Mouse (Mus musculus) lung, embryonic 16.5 days (tissue): ENCODE results near the gene Kcnab1. TPM values are rescaled to one million over a fixed set of nuclear protein-coding genes. Genes with fewer than 3 reads are reported as not detected.

ENCODE experiments used
- ATAC-seq: fragments of 200-750 bp; cut with Nextera tagmentation; 2 replicates; pipeline ENCODE4 v1.8.0; 2017; ENCODE audit warnings: low read depth, mild to moderate bottlenecking, moderate library complexity
- H3K27ac ChIP-seq: fragments of 300-500 bp; sonication (generic); 2 replicates; pipeline ENCODE4 v1.5.1; 2014; ENCODE audit warnings: mild to moderate bottlenecking, control low read depth, low read length
- H3K27me3 ChIP-seq: fragments of 300-500 bp; sonication (generic); 2 replicates; pipeline ENCODE4 v1.6.1; 2014; ENCODE audit warnings: low read depth, low read length, mixed read lengths; ENCODE audit not compliant: control insufficient read depth, insufficient read depth
- H3K36me3 ChIP-seq: fragments of 300-500 bp; sonication (generic); 2 replicates; pipeline ENCODE4 v1.6.1; 2014; ENCODE audit warnings: low read length; ENCODE audit not compliant: control insufficient read depth, insufficient read depth
- H3K4me1 ChIP-seq: fragments of 300-500 bp; sonication (generic); replicated peaks from 2 replicates; pipeline ENCODE4 v1.6.1; 2014; ENCODE audit warnings: low read length, mixed read lengths; ENCODE audit not compliant: control insufficient read depth, insufficient read depth
- H3K4me2 ChIP-seq: fragments of 300-500 bp; sonication (generic); 2 replicates; pipeline ENCODE4 v1.6.1; 2014; ENCODE audit warnings: low read depth, low read length, control low read depth
- H3K4me3 ChIP-seq: fragments of 300-500 bp; sonication (generic); 2 replicates; pipeline ENCODE4 v1.5.1; 2014; ENCODE audit warnings: mild to moderate bottlenecking, low read length, control low read depth
- H3K9ac ChIP-seq: fragments of 300-500 bp; sonication (generic); 2 replicates; pipeline ENCODE4 v1.6.1; 2014; ENCODE audit warnings: low read length, control low read depth
- H3K9me3 ChIP-seq: fragments of 300-500 bp; sonication (generic); 2 replicates; pipeline ENCODE4 v1.6.1; 2016; ENCODE audit warnings: low read length; ENCODE audit not compliant: control insufficient read depth
- WGBS: fragments of 180-500 bp; shearing (Covaris S2); extraction: QIAGEN DNeasy Blood & Tissue Kit; methylation state at CpG from one replicate; pipeline ENCODE4 v1.1.7; 2014; 5-methylcytosine and 5-hydroxymethylcytosine counted together
- polyA plus RNA-seq: library from polyadenylated mRNA; unstranded; fragments of >200 nt; fragmentation: Nextera tagmentation; extraction: Ambion mirVana; gene quantifications from 2 replicates; pipeline ENCODE4 v1.2.1, GENCODE M21; 2015

Kcnab1 gene
- polyA plus RNA-seq, 1 experiment from 2014 or later = 2.3 TPM

GRCm38 (mm10) chr3:65187833-65188698 lies 78.9 kb downstream of the Kcnab1 start:
- H3K4me3 ChIP-seq = no peak overlapping the region
- H3K4me2 ChIP-seq = no peak overlapping the region
- H3K9ac ChIP-seq = no peak overlapping the region
- no peaks in the 10 kb centered on the region for H3K27me3 ChIP-seq
- H3K27ac ChIP-seq = no peak overlapping the region
- no peak for ATAC-seq
- H3K36me3 ChIP-seq = no peaks in the 10 kb centered on the region
- 56% methylated on average over 7 of the region's 7 CpGs for WGBS
- H3K4me1 ChIP-seq = no peaks in the 10 kb centered on the region
- H3K9me3 ChIP-seq = no peaks in the 10 kb centered on the region

- H3K9ac ChIP-seq = no peak overlapping the region
Observed at GRCm38 (mm10) chr3:65200611-65201010, 91.4 kb downstream of the Kcnab1 start.

GRCm38 (mm10) chr3:65203361-65204117 lies 94.4 kb downstream of the Kcnab1 start:
- WGBS = 49% methylated on average over 8 of the region's 8 CpGs
- H3K36me3 ChIP-seq = no peaks in the 10 kb centered on the region
- no peaks in the 10 kb centered on the region for H3K4me1 ChIP-seq
- no peak overlapping the region for H3K9ac ChIP-seq
- H3K27ac ChIP-seq = no peak overlapping the region
- H3K4me2 ChIP-seq = no peak overlapping the region
- H3K9me3 ChIP-seq = no peaks in the 10 kb centered on the region
- H3K27me3 ChIP-seq = no peaks in the 10 kb centered on the region
- ATAC-seq = no peak
- H3K4me3 ChIP-seq = no peak overlapping the region

More at GRCm38 (mm10) chr3:65200611-65201010, 91.4 kb downstream of the Kcnab1 start:
- Histone ChIP-seq H3K27me3 (no peaks in the 10 kb centered on the region), H3K4me3 (no peak overlapping the region), H3K4me2 (no peak overlapping the region), H3K4me1 (no peaks in the 10 kb centered on the region), H3K27ac (no peak overlapping the region), H3K9me3 (no peaks in the 10 kb centered on the region), H3K36me3 (no peaks in the 10 kb centered on the region)
- no peak for ATAC-seq
- WGBS = 63% methylated on average over 1 of the region's 1 CpGs

- no peaks in the 10 kb centered on the region for H3K4me1 ChIP-seq
- no peaks in the 10 kb centered on the region for H3K27me3 ChIP-seq
- no peak overlapping the region for H3K9ac ChIP-seq
- no peak for ATAC-seq
- no peaks in the 10 kb centered on the region for H3K9me3 ChIP-seq
- no peak overlapping the region for H3K4me3 ChIP-seq
- no peak overlapping the region for H3K4me2 ChIP-seq
- H3K27ac ChIP-seq = no peak overlapping the region
- WGBS = 60% methylated on average over 6 of the region's 6 CpGs
- H3K36me3 ChIP-seq = no peaks in the 10 kb centered on the region
Observed at GRCm38 (mm10) chr3:65204356-65205075, 95.3 kb downstream of the Kcnab1 start.

GRCm38 (mm10) chr3:65205539-65206020 lies 96.4 kb downstream of the Kcnab1 start:
- Histone ChIP-seq H3K36me3 (no peaks in the 10 kb centered on the region), H3K4me2 (no peak overlapping the region), H3K27me3 (no peaks in the 10 kb centered on the region), H3K4me1 (no peaks in the 10 kb centered on the region), H3K27ac (no peak overlapping the region), H3K9me3 (no peaks in the 10 kb centered on the region), H3K4me3 (no peak overlapping the region), H3K9ac (no peak overlapping the region)
- WGBS = 55% methylated on average over 8 of the region's 8 CpGs
- no peak for ATAC-seq

- ATAC-seq = no peak
Observed at GRCm38 (mm10) chr3:65213725-65214124, 104.5 kb downstream of the Kcnab1 start.

GRCm38 (mm10) chr3:65214635-65215034 lies 105.5 kb downstream of the Kcnab1 start:
- no peak for ATAC-seq
- no peaks in the 10 kb centered on the region for H3K36me3 ChIP-seq
- H3K27me3 ChIP-seq = no peaks in the 10 kb centered on the region
- H3K9ac ChIP-seq = no peak overlapping the region
- 61% methylated on average over 2 of the region's 2 CpGs for WGBS
- H3K4me3 ChIP-seq = no peak overlapping the region
- H3K27ac ChIP-seq = no peak overlapping the region
- no peaks in the 10 kb centered on the region for H3K9me3 ChIP-seq
- no peak overlapping the region for H3K4me2 ChIP-seq
- H3K4me1 ChIP-seq = no peaks in the 10 kb centered on the region

More at GRCm38 (mm10) chr3:65213725-65214124, 104.5 kb downstream of the Kcnab1 start:
- Histone ChIP-seq H3K9me3 (no peaks in the 10 kb centered on the region), H3K9ac (no peak overlapping the region), H3K4me3 (no peak overlapping the region), H3K36me3 (no peaks in the 10 kb centered on the region), H3K27me3 (no peaks in the 10 kb centered on the region), H3K4me2 (no peak overlapping the region), H3K4me1 (no peaks in the 10 kb centered on the region), H3K27ac (no peak overlapping the region)
- WGBS = 60% methylated on average over 2 of the region's 2 CpGs

GRCm38 (mm10) chr3:65217673-65218579 lies 108.7 kb downstream of the Kcnab1 start:
- Histone ChIP-seq H3K4me3 (no peak overlapping the region), H3K27ac (no peak overlapping the region), H3K4me2 (no peak overlapping the region), H3K36me3 (no peaks in the 10 kb centered on the region), H3K9ac (no peak overlapping the region), H3K27me3 (no peaks in the 10 kb centered on the region), H3K4me1 (no peaks in the 10 kb centered on the region), H3K9me3 (no peaks in the 10 kb centered on the region)
- WGBS = 82% methylated on average over 7 of the region's 7 CpGs
- no peak for ATAC-seq
